Mouse (Mus musculus) kidney, postnatal 0 days (tissue): ENCODE data around the gene Uncx. TPM values are rescaled to one million over a fixed set of nuclear protein-coding genes. Genes with fewer than 3 reads are reported as not detected.

Experiments
- ATAC-seq: fragments of 200-750 bp; cut with Nextera tagmentation; replicated peaks from 2 replicates; pipeline ENCODE4 v1.8.0; 2017; ENCODE audit warnings: low read depth, moderate number of reproducible peaks, moderate TSS enrichment, moderate library complexity; ENCODE audit not compliant: low FRiP score
- DNase-seq: peaks from one replicate; pipeline ENCODE4 v3.0.0-alpha.2; 2016; ENCODE audit warnings: low spot score
- H3K27ac ChIP-seq: fragments of 300-500 bp; sonication (generic); 2 replicates; pipeline ENCODE4 v1.5.1; 2014; ENCODE audit warnings: mild to moderate bottlenecking
- H3K27me3 ChIP-seq: fragments of 300-500 bp; sonication (generic); 2 replicates; pipeline ENCODE4 v1.6.1; 2014; ENCODE audit warnings: low read length, mixed read lengths; ENCODE audit not compliant: insufficient read depth
- H3K36me3 ChIP-seq: fragments of 300-500 bp; sonication (generic); 2 replicates; pipeline ENCODE4 v1.6.1; 2014; ENCODE audit warnings: low read length, mixed read lengths; ENCODE audit not compliant: insufficient read depth
- H3K4me1 ChIP-seq: fragments of 300-500 bp; sonication (generic); replicated peaks from 2 replicates; pipeline ENCODE4 v1.6.1; 2014; ENCODE audit warnings: antibody characterized with exemption, low read length, mixed read lengths; ENCODE audit not compliant: insufficient read depth
- H3K4me2 ChIP-seq: fragments of 300-500 bp; sonication (generic); 2 replicates; pipeline ENCODE4 v1.6.1; 2014; ENCODE audit warnings: mild to moderate bottlenecking, low read length, moderate library complexity, mixed read lengths
- H3K4me3 ChIP-seq: fragments of 300-500 bp; sonication (generic); replicated peaks from 2 replicates; pipeline ENCODE4 v1.5.1; 2014; ENCODE audit warnings: low read depth, low read length
- H3K9ac ChIP-seq: fragments of 300-500 bp; sonication (generic); 2 replicates; pipeline ENCODE4 v1.6.1; 2014; ENCODE audit warnings: low read depth, low read length
- H3K9me3 ChIP-seq: fragments of 300-500 bp; sonication (generic); replicated peaks from 2 replicates; pipeline ENCODE4 v1.6.1; 2016; ENCODE audit warnings: low read length, inconsistent platforms, mixed read lengths
- CTCF ChIP-seq: IDR thresholded peaks from 2 replicates; pipeline ENCODE4 v1.5.1; 2016; ENCODE audit warnings: antibody characterized with exemption, low read depth, mild to moderate bottlenecking, moderate library complexity
- WGBS: fragments of 180-500 bp; shearing (Covaris S2); extraction: QIAGEN DNeasy Blood & Tissue Kit; methylation state at CpG from one replicate; pipeline ENCODE4 v1.1.7; 2014; 5-methylcytosine and 5-hydroxymethylcytosine counted together
- polyA plus RNA-seq: library from polyadenylated mRNA; unstranded; fragments of >200 nt; fragmentation: Nextera tagmentation; extraction: Ambion mirVana; gene quantifications from 2 replicates; pipeline ENCODE4 v1.2.1, GENCODE M21; 2015

Gene Uncx
- polyA plus RNA-seq, 1 experiment from 2014 or later: 50.9 TPM

DNA sequence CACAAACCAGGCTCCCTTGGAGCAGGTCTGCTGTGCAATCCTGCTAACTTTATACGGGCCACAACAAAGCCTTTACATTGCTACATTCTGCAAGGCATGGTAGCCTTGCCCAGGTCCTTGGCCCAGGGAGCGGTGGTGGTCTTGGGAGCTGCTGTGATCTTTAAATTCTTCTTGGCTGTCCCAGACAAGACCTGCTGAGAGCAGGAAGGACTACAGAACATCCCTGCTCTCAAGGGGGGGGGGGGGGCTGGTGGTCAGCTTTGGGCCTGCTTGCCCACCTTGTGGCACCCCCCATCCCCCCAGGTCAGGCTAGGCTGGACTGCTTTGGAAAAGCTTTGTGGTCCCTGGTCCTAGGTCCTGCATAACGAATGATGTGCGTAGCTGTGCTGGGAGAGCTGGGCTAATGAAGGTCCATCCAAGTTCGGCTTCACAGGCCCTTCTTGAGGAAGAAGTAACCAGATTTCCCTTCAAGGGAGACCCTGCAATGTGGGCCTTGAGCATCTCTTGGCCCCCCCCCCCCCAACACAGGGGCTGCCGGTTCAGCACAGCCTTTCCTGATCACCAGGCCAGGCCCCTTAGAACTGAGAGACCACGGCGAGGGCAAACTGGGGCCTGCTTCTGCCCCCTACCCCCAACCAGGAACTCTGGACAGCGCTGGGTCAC, 2.5 kb downstream of the Uncx start:
- Histone ChIP-seq H3K9me3 (no peaks in the 10 kb centered on the region), H3K27me3 (peaks cover 71% of the 10 kb centered on the region), H3K4me3 (peak overlapping the region; percentile 45), H3K36me3 (no peaks in the 10 kb centered on the region), H3K27ac (peak overlapping the region; percentile 73), H3K9ac (peak overlapping the region; percentile 70), H3K4me2 (peak overlapping the region; percentile 59), H3K4me1 (no peaks in the 10 kb centered on the region)
- DNase-seq: peak; percentile 32
- ATAC-seq: no peak
- TF ChIP-seq CTCF: no peak
- WGBS: 9% methylated on average over 9 of the region's 9 CpGs

DNA sequence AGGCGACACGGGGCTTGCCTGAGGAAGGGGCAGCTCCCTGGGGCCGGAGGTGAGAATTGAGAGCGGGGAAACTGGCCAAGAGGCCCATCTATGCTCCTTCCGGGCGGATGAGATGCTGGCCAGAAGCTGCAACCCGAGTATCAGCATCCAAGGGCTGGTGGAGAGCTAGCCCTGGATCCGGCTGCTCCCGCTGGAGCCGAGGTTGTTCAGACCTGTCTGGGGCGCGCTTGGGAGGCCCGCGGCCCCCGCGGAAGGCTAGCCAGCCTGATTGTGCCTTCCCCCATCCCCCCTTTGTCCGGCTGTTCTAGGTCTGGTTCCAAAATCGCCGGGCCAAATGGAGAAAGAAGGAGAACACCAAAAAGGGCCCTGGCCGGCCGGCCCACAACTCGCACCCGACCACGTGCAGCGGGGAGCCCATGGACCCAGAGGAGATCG, 3.1 kb downstream of the Uncx start:
- Histone ChIP-seq H3K4me3 (peak overlapping the region; percentile 45), H3K27ac (peak overlapping the region; percentile 73; the same call in 1 of the 2 replicates), H3K9me3 (no peaks in the 10 kb centered on the region), H3K4me2 (peak overlapping the region; percentile 59), H3K27me3 (peaks cover 73% of the 10 kb centered on the region), H3K9ac (peak overlapping the region; percentile 70), H3K36me3 (no peaks in the 10 kb centered on the region), H3K4me1 (no peaks in the 10 kb centered on the region)
- DNase-seq (peak; percentile 14), ATAC-seq (no peak)
- TF ChIP-seq CTCF: no peak
- WGBS: under 1% methylated on average over 26 of the region's 26 CpGs

- H3K4me3 ChIP-seq: peak overlapping the region; percentile 45
- H3K9me3 ChIP-seq: no peaks in the 10 kb centered on the region
- no peak for TF ChIP-seq CTCF
- H3K27ac ChIP-seq: peak overlapping the region; percentile 73; the same call in 1 of the 2 replicates
- peaks cover 71% of the 10 kb centered on the region for H3K27me3 ChIP-seq
- H3K4me2 ChIP-seq: peak overlapping the region; percentile 59
- no peaks in the 10 kb centered on the region for H3K4me1 ChIP-seq
- H3K9ac ChIP-seq: peak overlapping the region; percentile 70
- DNase-seq: peak; percentile 12
- H3K36me3 ChIP-seq: no peaks in the 10 kb centered on the region
- 0 out of 2 replicates have a peak, but pooled peaks have one; percentile 4 for ATAC-seq
- WGBS: under 1% methylated on average over 61 of the region's 68 CpGs
Measured at GRCm38 (mm10) chr5:139546771-139547420, 3.6 kb downstream of the Uncx start.

GRCm38 (mm10) chr5:139547421-139547931, 4.2 kb downstream of the Uncx start:
- Histone ChIP-seq H3K9ac (peak overlapping the region; percentile 70), H3K4me2 (peak overlapping the region; percentile 59), H3K4me3 (peak overlapping the region; percentile 45), H3K27ac (peak overlapping the region; percentile 73), H3K9me3 (no peaks in the 10 kb centered on the region), H3K4me1 (no peaks in the 10 kb centered on the region), H3K27me3 (peaks cover 71% of the 10 kb centered on the region), H3K36me3 (no peaks in the 10 kb centered on the region)
- under 1% methylated on average over 42 of the region's 49 CpGs for WGBS
- DNase-seq (no peak), ATAC-seq (no peak)
- no peak for TF ChIP-seq CTCF

GRCm38 (mm10) chr5:139553446-139554273, 10.4 kb downstream of the Uncx start:
- ATAC-seq (no peak), DNase-seq (no peak)
- Histone ChIP-seq H3K4me2 (peak overlapping the region; percentile 27), H3K9ac (no peak overlapping the region), H3K27me3 (peaks cover 55% of the 10 kb centered on the region), H3K4me1 (peaks cover 12% of the 10 kb centered on the region; the same call in 1 of the 2 replicates), H3K4me3 (no peak overlapping the region; the same call in 1 of the 2 replicates), H3K36me3 (no peaks in the 10 kb centered on the region), H3K9me3 (no peaks in the 10 kb centered on the region), H3K27ac (peak overlapping the region; percentile 36; the same call in 1 of the 2 replicates)
- 7% methylated on average over 29 of the region's 29 CpGs for WGBS
- peak; percentile 10; the same call in 1 of the 2 replicates for TF ChIP-seq CTCF
